Mouse (Mus musculus): ENCODE measurements around the gene Hbb-bh2.

GRCm38 (mm10) chr7:103811223-103811845 is 29.0 kb downstream of the Hbb-bh2 start:
- TF ChIP-seq CTCF (IDR thresholded peaks at IDR 0.05; ENCODE audit: control insufficient read depth, insufficient read depth, low read length) (no peak), POLR2A (IDR thresholded peaks at IDR 0.05; ENCODE audit: borderline replicate concordance, control insufficient read depth, low read depth, low read length) (no peak)
